Mouse (Mus musculus) B cell, adult 2 months (primary cell): Measurements from ENCODE around the gene Borcs8.

Experiments used
- DNase-seq, 2 experiments: peaks; one replicate each; pipeline ENCODE4 v3.0.0; 2022

Borcs8 gene

GRCm38 (mm10) chr8:70181212-70181902, 42.1 kb downstream of the Borcs8 start:
- no peak for DNase-seq

DNA sequence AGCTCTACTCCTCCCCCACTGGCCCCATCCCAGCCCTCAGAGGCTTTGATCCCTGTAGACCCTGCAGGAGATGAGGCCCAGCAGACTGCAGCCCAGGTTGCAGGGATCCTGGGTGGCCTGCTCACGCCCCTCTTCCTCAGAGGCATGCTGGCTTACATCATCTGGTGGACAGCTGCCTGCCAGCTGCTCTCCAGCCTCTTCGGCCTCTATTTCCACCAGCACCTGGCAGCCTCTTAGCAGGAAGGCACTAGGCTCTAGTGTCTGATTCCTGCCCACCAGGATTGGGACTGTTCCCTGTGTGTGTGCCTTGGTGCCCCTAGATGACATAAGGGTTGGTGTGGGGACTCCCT, 42.6 kb downstream of the Borcs8 start:
- DNase-seq: no peak

DNA sequence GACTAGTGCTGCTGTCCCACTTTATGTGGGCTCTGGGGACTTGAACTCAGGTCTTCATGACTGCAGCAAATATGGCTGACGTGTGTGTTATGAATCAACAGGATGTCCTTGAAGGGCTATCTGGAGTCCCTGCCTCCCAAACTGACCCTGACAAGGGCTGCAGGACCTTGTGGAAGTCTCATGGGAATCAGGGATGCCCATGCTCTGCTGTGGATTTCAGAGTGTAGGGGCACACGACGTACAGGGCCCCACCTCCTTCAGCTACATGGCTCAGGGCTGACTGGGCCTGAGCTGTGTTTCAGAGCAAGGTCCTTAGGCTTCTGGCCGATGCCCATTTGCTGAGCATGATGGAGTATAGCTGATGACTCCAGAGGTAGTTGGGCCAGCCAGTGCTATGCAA, 43.9 kb downstream of the Borcs8 start:
- DNase-seq: no peak

DNA sequence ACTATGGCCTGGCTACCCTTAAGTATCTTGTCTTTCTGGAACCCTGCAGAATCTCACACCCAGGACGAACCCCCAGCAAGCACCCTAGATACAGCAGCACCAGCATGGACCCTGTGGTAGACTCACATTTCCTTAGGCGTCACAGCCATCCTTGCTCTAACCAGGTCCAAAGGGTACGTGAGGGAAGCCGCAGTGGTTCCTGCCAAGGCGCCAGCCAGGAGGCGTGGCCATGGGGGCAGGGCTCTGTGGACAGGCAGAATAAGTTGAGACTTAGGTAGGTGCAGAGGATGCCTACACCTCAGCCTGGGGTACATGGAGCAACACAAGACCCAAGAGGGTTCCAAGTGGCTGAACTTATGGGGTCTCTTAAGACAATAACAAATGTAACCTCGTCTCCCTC, 49.4 kb downstream of the Borcs8 start:
- no peak for DNase-seq

GRCm38 (mm10) chr8:70193238-70193637, 53.9 kb downstream of the Borcs8 start:
- no peak for DNase-seq

- no peak for DNase-seq
Observed at GRCm38 (mm10) chr8:70194191-70194590, 54.9 kb downstream of the Borcs8 start.

DNA sequence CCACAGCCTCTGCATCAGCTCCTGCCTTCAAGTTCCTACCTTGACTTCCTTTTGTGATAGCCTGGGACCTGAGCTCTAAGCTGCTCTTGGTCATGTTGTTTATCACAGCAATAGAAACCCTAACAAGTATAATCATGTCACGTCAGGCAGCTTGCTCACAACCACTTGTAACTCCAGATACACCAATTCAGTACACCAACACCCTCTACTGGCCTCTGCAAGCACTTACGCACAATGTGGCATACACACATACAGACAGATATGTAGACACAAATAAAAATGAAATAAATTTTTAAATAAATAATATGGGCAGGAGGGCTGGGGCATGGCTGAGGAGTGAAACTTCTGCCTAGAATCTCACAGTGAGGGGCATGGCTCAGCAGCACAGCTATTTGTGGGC, 56.5 kb downstream of the Borcs8 start:
- no peak for DNase-seq
